Mouse (Mus musculus) ovary, adult 18-20 months (tissue): ENCODE data around the gene Shkbp1.

Experiments
- DNase-seq: peaks from one replicate; pipeline ENCODE4 v3.0.0; 2022; ENCODE audit warnings: low spot score, mixed read lengths

The Shkbp1 gene

GRCm38 (mm10) chr7:27366082-27366844 is 10.4 kb upstream of the Shkbp1 start:
- DNase-seq = no peak

- no peak for DNase-seq
Measured at GRCm38 (mm10) chr7:27364379-27364778, 8.6 kb upstream of the Shkbp1 start.

GRCm38 (mm10) chr7:27361283-27361946 is 5.6 kb upstream of the Shkbp1 start:
- DNase-seq = peak; percentile 98

- DNase-seq = no peak
Measured at GRCm38 (mm10) chr7:27360749-27361148, 4.9 kb upstream of the Shkbp1 start.

GRCm38 (mm10) chr7:27359706-27360358 is 4.0 kb upstream of the Shkbp1 start:
- no peak for DNase-seq

GRCm38 (mm10) chr7:27359162-27359561 is 3.3 kb upstream of the Shkbp1 start:
- no peak for DNase-seq

- DNase-seq = no peak
Measured at GRCm38 (mm10) chr7:27357595-27357978, 1.8 kb upstream of the Shkbp1 start.

GRCm38 (mm10) chr7:27356861-27357594 is 1.2 kb upstream of the Shkbp1 start, which contains the start of gene Gm20479:
Gm20479 (minus strand) TSS chr7:27357419.
- no peak for DNase-seq

GRCm38 (mm10) chr7:27356248-27356647 is 429 bp upstream of the Shkbp1 start:
- no peak for DNase-seq

GRCm38 (mm10) chr7:27355261-27355660 is 558 bp downstream of the Shkbp1 start:
- no peak for DNase-seq

GRCm38 (mm10) chr7:27354783-27355182 is 1.0 kb downstream of the Shkbp1 start:
- no peak for DNase-seq

GRCm38 (mm10) chr7:27354144-27354543 is 1.7 kb downstream of the Shkbp1 start:
- DNase-seq = no peak

GRCm38 (mm10) chr7:27345444-27345843 is 10.4 kb downstream of the Shkbp1 start:
- DNase-seq = no peak

- no peak for DNase-seq
Measured at GRCm38 (mm10) chr7:27342595-27342994, 13.2 kb downstream of the Shkbp1 start.

- no peak for DNase-seq
Measured at GRCm38 (mm10) chr7:27339519-27339918, 16.3 kb downstream of the Shkbp1 start.

- DNase-seq = no peak
Measured at GRCm38 (mm10) chr7:27339114-27339513, 16.7 kb downstream of the Shkbp1 start.

- DNase-seq = no peak
Measured at GRCm38 (mm10) chr7:27337175-27337853, 18.5 kb downstream of the Shkbp1 start, which contains the start of gene Ltbp4. Ltbp4 (minus strand) TSS chr7:27337692.

GRCm38 (mm10) chr7:27335928-27336823 is 19.6 kb downstream of the Shkbp1 start:
- peak; percentile 68 for DNase-seq

GRCm38 (mm10) chr7:27335011-27335720 is 20.7 kb downstream of the Shkbp1 start:
- no peak for DNase-seq

GRCm38 (mm10) chr7:27334405-27334911 is 21.4 kb downstream of the Shkbp1 start:
- no peak for DNase-seq
